Mouse (Mus musculus) mature B cell (primary cell): Measurements from ENCODE around the gene Trim60.
"Not testable (repeated sequence)": the region's sequence is repeated elsewhere in the genome, so short reads cannot be mapped to it uniquely, and the experiment has no call there.

ENCODE experiments used
- in situ Hi-C: fragments of 300-500 bp; cut with MboI; formaldehyde crosslinking; loops from 2 replicates; pipeline ENCODE4 v1.14.3; 2019

Gene Trim60

DNA sequence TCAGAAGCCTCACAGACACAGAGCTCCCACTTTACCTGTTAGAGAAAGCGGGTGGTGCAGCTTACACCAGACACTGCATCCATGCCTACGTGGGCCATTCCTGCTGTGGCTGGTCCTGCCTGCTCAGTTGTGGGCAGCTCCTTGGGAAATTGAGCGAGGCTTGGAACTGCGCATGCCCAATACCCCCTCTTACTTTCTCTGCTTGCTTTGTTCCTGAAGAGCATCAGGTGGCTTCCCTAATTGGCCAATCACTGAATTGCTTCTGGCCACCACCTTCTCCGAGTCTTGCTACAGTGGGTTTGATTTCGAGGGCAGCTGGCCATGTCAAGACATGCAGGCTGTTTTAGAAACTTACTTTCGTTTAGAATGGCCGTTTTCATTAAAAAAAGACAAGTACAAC lies at the start of gene Trim60, which contains the start of gene Trim61:
Gene Trim60 (minus strand): TSS at position 162 of the 400 bp plus-strand sequence.
Gene Trim61 (minus strand): TSS at position 101 of the 400 bp plus-strand sequence.
- in situ Hi-C loops = no loop called here

DNA sequence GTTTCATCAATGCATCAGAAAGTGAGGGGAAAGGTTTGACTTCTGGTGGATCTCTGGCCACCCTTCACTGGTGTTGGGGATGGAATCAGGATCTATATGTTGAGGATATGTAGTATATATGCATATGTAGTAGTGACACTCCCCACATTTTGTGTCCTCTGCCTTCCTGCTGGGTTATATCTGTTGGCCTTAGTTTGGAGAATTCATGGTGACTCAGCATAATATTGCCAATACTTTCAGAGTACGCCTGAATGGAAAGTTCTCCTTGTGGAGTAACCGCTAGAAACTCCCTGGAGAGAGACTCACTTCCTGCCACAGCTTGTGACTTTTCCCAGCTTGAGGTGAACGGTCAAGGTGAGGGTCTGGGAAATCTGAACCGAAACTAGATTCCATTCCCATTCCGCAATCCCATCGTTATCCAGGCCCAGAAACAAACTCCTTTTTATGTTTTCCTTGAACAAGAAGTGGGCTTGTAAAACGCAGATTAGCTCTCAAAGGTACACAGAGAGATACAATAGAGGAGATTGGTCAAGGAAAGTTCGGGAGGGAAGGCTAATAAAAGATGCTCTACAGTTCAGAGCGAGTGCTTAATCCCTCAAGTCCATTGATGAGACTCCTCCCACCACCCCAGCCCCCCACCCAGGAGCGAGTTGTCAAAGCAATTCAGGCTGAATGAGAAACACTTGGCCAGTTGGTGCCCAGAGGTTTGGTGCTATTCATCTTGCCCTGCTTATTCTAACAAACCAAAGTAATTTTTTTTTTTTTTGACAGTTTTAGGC lies 49.5 kb upstream of the Trim60 start:
- in situ Hi-C loops = no loop called here

GRCm38 (mm10) chr8:65067031-65067430 lies 48.6 kb upstream of the Trim60 start:
- in situ Hi-C loops = no loop called here

GRCm38 (mm10) chr8:65065622-65066021 lies 47.2 kb upstream of the Trim60 start:
- in situ Hi-C loops = no loop called here

GRCm38 (mm10) chr8:65064071-65064470 lies 45.7 kb upstream of the Trim60 start:
- in situ Hi-C loops = no loop called here

- in situ Hi-C loops = no loop called here
These were observed 43.8 kb upstream of the Trim60 start for GRCm38 (mm10) chr8:65062195-65062594.

DNA sequence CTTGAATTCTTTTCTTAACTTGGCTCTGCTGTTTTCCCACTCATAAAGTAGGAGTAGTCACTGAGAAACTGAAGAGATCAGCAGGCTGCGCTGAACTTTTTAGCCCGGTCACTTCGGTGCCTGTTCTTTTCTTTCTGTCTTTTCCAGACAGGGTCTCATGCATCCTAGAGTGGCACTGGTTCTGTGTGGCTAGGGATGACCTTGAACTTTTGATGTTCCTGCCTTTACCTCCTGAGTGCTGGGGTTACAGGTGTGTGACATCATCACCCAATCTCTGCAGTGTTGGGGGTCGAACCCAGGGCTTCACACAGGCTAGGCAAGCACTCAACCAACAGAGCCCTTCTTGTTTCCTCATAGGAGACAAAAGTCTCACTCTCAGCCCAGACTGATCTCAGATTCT lies 38.3 kb upstream of the Trim60 start:
- in situ Hi-C loops = no loop called here

DNA sequence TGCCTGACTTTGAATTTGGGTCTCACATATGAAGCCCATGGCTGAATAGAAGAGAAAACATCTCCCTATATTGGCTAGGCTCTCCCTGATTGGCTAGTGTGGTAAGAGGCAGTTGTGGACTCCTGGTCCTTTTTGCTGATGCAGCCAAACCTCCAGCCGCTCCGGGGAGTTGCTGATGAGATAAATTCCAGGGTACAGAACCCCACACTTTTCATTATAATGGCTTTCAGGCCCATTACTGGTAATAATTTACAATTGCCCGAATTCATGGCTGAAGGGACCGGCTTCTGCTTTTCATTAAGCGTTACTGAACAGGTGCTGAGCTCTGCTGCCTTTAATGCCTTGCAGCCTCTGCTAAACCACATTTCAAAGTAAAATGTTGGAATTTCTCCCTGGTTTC lies 35.6 kb upstream of the Trim60 start:
- in situ Hi-C loops = no loop called here

- in situ Hi-C loops = no loop called here
These were observed 35.2 kb upstream of the Trim60 start for GRCm38 (mm10) chr8:65053554-65053953.

DNA sequence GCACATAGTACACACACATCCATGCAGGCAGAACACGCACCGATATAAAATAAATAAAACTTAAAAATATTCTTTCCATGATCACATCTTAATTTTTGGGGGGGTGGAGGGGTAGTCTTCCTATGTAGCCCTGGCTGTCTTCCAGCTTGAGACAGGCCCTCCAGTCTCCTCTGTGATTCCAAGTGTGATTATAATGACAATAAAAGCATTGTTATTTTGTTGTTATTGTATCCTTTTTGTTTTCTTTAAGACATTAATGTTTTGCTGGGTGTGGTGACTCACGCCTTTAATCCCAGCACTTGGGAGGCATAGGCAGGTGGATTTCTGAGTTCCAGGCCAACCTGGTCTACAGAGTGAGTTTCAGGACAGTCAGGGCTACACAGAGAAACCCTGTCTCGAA lies 29.4 kb upstream of the Trim60 start:
- in situ Hi-C loops = no loop called here

GRCm38 (mm10) chr8:65047193-65047592 lies 28.8 kb upstream of the Trim60 start:
- in situ Hi-C loops = no loop called here

DNA sequence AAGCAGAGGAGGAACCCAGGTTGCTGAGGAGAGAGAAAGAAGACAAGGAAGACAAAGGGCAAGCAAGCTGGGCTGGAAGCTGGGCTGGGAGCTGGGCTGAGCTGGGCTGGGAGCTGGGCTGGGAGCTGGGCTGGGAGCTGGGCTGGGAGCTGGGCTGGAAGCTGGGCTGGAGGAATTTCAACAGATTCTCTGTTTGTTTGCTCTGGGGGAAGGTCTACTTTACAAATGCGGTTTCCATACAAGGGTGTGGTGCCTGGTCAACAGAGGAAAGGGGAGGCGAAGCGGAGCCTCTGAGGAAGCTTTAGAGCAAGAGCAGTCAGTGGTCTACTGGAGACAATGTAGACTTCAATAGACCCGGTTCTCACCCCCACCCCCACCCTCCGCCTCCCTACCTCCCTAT lies 28.2 kb upstream of the Trim60 start:
- in situ Hi-C loops = no loop called here

DNA sequence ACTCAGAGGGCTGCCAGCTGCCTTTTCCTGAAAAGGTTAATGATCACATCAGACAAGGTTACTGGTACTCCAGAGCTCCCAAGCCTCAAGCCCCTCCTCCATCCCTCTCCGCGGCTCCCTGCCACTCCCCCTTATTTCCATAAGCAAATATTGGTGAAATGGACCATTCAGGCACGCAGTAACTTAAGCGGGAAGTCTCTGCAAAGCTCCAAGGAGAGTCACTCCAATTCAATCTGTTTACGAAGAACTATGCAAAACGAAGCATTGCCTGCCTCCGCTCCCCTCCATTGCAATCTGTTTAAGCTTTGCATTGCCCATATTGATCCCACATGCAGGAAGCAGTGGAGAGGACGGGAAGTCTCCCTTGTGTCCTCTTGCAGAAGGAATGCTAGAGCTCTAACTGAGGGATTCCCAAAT lies 18.7 kb upstream of the Trim60 start, which contains the start of gene Apela:
Gene Apela (minus strand): TSS at position 220 of the 417 bp plus-strand sequence.
- in situ Hi-C loops = no loop called here

DNA sequence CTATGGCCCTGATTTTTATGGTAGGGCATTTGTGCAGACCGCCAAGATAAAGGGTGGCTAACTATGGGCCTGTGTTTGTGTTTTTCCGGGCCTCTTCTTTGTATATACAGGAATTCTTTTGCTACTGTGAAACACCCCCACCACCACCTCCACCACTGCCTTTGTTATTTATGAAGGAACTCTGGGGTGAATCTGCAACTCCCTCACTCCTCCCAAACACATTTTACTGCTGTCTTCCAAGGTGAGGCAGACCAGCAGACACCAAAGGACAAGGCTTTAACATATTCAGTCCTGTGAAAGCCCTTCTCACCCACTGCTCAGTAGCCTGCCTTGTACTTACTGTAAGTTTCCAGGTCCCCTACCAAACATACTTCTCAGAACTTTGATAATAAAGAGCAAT lies 15.8 kb upstream of the Trim60 start:
- in situ Hi-C loops = no loop called here

- in situ Hi-C loops = no loop called here
These were observed 14.7 kb upstream of the Trim60 start for GRCm38 (mm10) chr8:65033056-65033455.

- in situ Hi-C loops = no loop called here
These were observed 13.7 kb upstream of the Trim60 start for GRCm38 (mm10) chr8:65032107-65032506.

DNA sequence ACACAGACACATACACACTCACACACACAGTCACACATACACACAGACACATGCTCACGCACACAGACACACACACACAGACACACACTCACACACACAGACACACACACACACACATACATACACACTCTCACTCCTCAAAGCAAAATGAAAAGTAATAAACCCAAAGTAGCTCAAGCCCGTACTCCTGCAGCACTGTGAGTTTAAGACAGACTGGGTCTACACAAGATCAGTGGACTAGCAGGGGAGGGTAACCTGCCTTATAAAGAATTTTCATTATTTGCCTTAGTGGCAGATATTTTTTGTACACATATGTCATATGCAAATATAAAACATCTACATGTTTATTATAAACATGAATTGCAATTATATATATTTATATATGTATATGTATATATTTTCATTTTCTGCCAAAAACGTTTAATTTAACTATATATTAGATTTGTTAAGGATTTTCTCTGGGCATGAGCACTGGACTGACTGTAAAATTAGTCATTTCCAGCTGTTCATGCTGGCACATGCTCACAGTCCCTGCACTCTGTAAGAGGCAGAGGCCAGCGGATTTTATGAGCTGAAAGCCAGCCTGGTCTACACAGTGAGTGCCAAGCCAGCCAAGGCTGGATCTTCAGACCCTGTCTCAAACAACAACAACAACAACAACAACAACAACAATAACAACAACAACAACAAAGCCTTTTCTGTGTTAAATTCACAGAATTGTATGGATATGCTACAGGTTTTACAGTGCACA lies 12.5 kb upstream of the Trim60 start:
- in situ Hi-C loops = no loop called here

DNA sequence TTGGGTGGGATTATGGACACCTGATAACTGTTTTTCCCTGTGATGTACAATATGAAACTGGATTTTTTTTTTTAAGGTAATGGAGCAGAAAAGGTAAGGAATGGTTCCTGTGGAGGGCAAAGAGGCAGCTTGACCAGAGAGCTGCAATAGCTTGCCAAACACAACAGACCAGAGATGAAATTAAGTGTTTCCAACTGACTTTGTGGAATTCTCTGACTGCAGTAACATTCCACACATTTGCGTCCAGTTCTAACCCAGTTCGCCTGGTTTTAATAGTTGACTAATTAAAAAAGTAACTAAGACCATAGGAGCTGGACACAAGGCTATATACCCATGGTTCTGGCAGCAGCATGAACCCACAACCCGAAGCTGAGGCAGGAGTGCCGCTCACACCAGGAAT lies 11.4 kb upstream of the Trim60 start:
- in situ Hi-C loops = no loop called here

DNA sequence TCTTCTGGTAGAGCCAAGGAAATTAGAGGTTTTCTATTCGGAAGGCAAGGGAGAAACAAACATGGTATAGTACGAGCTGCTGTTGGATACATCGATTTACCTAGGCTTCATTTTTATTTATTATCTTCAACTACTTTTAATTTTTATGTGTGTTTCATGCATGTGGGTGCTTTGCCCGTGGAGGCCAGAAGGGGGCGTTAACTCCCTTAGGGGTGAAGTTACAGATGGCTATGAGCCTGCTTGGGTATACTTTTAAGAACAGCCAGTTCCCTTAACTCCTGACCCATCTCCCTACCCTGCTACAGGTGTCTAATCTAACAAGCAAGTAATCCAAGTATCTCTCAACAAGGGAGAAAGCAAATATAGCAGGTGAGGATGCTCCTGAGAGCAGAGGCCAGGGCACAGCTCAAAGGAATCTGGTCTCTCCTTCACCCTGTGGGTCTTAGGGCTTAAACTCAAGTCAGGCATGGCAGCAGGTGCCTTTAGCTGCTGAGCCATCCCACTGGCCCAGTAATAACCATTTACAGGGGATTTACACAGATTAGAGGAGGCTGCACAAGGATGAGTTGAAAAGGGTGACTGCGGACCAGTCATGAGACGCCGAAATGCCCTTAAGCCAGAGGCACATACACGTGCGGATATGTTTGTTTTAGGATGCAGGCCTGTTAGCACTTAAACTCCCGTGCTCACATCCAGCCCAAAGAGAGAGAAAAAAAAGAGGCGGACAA lies 10.7 kb upstream of the Trim60 start:
- in situ Hi-C loops = no loop called here

- in situ Hi-C loops = no loop called here
These were observed 4.1 kb upstream of the Trim60 start for GRCm38 (mm10) chr8:65022485-65022884.

DNA sequence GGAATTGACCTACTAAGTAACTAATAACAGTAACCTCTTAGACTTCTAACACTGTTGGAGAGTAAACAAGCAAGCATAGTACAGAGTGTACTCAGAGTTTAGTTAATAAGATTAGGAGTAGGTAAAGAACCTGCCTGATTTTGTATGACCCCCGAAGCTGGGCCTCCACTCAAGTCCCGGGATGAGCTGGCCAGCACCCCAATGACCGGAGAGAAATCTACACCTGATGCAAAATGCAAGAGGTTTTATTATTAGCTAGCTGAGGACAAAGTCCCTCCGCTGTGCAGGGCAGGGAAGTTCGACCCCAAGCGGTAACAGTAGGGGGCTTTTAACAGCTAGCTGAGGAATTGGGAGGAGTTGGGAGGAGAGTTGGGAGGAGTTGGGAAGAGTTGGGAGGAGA lies 10.8 kb downstream of the Trim60 start:
- in situ Hi-C loops = not testable (repeated sequence)

DNA sequence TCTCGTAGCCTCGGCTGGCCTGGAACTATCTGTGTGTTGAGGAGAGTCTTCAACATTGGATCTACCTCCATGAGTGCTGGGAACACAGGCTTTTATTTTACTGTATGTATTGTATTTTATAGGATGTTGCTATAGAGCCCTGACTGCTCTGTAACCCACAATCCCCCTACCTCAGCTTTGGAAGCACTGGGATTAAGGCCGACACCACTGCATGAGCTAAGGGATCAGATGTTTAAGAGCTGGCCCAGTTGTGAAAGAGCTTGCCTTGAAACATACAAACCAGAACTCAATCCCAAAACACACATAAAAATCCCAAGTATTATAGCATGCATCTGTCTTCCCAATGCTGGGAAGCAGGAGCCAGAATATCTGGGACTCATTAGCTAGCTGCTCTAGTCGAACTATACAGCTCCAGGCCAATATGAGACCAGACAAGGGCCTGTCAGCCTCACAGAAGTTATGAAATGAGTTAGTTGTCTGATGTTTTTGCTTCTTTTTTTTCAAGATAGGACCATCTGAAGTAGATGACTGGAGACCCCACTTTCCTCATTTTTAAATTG lies 19.5 kb downstream of the Trim60 start:
- in situ Hi-C loops = no loop called here
